Mouse (Mus musculus) T-helper 17 cell (primary cell): Measurements from ENCODE around the gene Bahcc1.

Experiments
- in situ Hi-C, 2 experiments: fragments of 300-600 bp; cut with MboI, MseI; formaldehyde crosslinking; loops; 1 replicate in 1 of 2; 2 replicates in 1 of 2; pipeline ENCODE4 v1.15.1; 2025; ENCODE audit warnings: high pct_unique_total_duplicates in 2 of 2

The Bahcc1 gene

DNA sequence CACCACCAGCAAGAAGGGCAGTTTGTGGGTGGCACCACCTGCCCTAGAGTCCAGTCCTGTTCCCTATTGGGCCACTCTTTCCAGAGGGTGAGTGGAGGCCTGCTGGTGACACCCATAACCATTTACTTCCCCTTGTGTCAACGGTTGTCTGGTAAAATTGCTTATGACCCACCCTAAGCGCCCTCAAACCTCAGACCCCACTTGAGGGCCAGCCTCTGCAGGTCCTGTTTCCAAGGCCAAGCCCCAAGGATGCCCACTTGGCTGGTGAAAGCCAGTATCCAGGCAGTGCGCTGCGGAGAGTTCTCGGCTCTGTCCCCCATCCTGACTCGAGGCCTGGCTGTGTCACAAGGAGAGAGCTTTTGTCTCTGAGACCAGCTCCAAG lies 28.0 kb downstream of the Bahcc1 start:
- in situ Hi-C loops: no loop called here

DNA sequence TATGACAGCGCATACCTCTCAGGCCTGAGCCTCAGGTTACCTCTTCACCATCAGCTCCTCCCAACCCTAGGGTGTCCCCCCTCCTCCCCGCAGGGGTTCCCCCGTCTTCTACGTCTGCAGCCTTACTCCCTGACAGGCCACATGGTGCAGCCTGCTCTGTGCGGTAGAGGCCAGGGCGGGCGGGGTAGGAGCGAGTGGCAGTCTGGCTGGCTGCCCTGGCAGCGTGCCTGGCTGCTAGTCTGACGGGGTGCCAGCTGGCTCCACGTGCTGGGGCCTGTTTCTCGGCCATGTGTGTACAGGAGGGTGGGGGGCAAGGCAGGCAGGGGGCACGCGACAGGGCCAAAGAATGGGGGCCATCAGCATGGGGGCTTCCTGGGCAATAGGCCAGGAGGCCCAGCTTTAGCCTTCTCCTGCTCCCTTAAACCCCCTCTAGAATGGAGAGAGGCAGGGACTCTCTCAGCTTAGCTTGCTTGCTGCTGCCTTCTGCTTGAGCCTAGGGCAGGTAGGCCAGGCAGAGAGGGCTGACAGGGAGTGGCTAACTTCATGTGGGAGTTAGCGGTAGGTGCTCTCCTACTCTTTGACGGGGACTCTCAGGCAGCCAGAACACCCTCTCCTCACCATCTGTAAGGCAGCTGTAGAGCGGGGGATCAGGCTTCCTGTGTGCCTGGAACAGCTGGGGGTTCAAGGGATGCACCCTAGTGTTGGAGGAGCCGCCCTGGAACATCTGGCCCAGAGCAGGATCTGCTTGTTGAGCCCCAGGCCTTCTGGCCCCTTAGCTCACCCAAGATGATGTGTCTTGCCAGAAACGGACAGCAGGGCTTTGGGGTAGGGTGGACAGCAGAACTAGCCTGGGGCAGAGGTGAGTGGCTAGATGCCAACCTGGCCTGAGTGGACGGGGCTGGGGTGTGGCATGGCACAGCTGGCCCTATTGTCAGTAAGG lies 28.9 kb downstream of the Bahcc1 start:
- in situ Hi-C loops: no loop called here

GRCm38 (mm10) chr11:120262356-120262901 lies 29.7 kb downstream of the Bahcc1 start:
- in situ Hi-C loops: no loop called here

DNA sequence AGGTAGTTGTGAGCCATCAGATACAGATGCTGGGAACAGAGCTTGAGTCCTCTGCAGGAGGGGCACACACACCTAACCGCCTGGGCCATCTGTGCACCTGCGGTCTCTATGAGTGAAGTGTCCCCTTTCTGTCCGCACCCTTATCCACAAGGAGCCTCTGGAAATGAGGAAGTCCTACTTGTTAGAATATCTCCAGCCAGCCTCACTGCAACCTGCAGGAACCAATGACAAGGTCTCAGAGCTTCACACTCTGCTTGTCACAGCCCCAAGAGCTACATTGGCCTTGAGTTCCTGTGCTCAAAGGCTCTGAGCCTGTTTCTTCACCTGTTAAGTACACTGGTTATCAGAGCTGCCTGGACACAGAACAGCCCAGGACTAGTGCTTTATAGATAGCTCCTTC lies 30.4 kb downstream of the Bahcc1 start:
- in situ Hi-C loops: no loop called here

DNA sequence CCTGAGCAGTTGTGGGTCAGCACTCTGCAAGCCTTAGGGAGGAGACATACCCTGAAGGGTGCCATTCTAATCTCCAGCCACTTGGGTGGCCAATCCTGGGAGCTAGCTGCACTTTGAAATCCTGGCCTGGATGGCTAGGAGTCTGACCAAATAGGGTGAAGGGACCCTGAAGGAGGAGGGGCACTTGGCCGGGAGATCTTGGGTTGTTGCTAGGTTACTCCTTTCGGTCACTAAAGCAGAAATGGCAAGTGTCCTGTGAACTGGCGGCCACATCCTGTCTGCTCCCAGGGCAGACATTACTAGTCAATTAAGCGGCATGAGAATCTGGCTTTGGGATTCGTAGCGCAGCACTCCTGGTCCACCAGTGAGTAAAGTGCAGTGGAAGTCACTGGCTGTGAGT lies 31.3 kb downstream of the Bahcc1 start:
- in situ Hi-C loops: no loop called here

DNA sequence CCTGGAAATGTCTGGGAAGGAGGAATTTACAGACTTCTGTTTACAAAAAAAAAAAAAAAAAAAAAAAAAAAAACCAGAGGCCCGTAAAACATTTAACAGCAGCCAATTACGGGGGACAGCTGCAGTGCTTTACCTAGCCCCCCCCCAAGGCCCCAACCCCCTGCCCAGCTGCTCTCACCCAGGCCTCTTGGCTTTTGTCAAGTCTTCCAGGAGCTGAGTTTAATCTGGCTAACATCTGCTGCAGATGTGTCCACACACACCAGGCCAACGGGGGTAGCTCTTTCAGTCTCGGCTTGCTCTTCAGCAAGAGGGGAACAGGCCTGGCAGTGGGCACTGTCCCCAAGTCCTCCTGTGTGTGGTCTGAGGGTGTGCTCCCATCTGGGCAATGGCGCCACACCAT lies 32.7 kb downstream of the Bahcc1 start:
- in situ Hi-C loops: no loop called here

- in situ Hi-C loops: no loop called here
Measured at GRCm38 (mm10) chr11:120266259-120266758, 33.6 kb downstream of the Bahcc1 start.

DNA sequence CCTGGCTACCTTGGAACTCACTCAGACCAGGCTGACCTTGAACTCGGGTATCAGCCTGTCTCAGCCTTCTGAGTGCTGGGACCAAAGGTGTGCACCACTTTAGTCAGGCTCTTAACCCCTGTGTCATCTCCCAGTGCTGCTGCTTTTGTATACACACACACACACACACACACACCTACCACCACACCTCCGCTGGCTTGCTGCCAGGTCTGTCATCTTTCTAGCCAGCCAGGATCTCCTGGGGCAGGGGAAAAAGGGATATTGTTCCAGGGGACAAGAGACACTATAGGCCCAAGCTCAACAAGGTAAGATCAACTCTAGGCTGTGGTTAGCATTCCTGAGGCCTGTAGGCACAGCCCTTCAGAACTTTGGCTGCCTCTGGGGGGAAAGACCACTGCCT lies 34.5 kb downstream of the Bahcc1 start:
- in situ Hi-C loops: no loop called here

- in situ Hi-C loops: no loop called here
Measured at GRCm38 (mm10) chr11:120267676-120268075, 34.9 kb downstream of the Bahcc1 start.

DNA sequence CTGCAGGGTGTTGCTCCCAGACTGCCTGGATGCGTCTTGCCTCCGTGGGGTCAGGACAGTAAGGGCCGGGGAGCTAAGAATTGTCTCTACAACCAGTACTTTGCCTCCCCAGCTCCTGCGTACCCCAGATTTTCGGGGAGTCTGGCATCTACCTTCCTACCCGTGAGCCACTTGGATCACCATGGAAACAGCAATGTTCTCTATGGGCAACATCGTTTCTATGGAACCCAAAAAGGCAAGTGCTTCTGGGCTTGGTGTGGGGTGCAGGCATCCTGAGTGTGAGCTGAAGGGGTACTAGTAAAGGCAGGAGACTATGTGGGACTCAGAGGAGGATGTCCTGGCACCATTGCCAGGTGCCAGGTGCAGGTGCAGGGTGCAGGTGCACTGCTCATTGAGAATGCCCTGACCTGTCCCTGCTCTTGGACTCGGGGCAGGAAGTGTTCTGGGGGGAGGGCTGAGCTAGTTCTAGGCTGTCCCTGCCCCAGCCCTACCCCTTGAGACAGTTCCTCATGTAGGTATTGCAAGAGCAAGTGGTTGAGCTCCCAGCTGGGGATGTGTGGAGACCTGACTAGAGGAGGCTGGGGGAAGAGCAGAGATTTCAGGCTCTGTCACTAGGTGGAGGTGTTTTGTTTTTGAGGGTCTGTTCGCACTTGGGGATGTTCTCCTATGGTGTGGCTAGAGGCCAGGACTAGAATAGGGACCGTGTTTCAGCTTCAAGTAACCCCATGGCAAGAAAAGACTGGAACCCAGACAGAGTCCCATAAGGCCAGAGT lies 35.6 kb downstream of the Bahcc1 start:
- in situ Hi-C loops: no loop called here

- in situ Hi-C loops: no loop called here
Measured at GRCm38 (mm10) chr11:120269007-120269406, 36.3 kb downstream of the Bahcc1 start.

GRCm38 (mm10) chr11:120269498-120270104 lies 36.9 kb downstream of the Bahcc1 start:
- in situ Hi-C loops: no loop called here

GRCm38 (mm10) chr11:120279335-120279734 lies 46.6 kb downstream of the Bahcc1 start:
- in situ Hi-C loops: no loop called here

DNA sequence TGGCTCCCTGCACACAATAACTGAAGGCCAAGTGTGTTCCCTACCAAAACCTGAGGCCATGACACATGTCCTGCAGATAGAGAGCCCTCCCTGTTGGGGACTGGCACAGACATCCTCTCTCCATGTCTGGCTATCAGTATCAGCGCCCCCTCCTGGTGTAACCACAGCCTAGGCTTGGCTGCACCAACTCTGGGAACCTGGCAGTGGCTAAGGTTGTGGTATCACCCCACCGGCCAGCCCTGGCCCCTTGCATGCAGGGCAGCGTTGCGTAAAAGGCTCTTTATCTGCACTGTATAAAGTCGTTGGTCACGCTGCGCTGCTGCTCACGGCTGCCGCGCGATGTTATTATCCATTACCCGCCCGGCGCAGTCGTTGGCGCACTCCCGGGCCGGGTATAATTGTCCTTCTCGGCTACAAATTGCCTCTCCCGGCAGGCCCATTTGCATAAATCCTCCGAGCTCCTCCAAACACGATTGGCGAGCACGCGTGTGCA lies 47.6 kb downstream of the Bahcc1 start:
- in situ Hi-C loops: no loop called here

DNA sequence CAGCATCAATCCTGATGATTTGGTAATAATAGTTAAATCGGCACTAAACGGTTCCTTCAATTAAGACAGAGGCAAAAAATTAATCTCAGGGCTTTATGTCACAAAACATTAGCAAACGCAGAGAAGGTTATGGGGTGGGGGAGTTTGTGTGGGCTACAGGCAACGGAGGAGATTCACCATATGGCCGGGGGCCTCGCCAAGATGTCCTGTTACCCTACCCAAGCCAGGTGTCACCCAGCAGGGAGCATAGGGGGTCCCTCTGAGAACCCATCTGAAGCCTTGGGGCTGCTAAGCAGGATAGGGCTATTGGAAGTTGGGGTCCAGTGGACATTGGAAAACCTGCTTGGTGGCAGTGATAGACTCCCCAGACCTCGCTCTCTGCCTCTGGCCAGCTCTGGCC lies 48.0 kb downstream of the Bahcc1 start:
- in situ Hi-C loops: no loop called here

DNA sequence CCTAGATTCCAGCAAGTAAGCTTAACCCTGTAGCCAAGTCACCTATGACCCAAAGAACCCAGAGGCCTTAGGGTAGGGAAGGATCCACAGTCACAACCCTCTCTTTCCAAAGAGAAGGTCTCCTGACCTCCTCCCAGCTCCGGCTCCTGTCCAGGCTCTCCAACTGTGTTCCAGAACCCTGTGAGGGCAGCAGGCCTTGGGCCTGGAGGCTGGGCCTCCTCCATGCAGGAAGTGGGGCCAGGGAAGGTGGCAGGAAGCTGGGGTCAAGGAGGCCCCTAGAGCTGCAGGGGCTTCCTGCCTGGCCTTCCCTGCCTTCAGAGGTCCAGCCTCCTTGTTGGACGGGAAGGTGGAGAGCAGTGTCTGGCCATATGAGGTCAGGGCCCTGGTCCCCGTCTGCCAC lies 48.5 kb downstream of the Bahcc1 start:
- in situ Hi-C loops: no loop called here

- in situ Hi-C loops: no loop called here
Measured at GRCm38 (mm10) chr11:120283542-120283941, 50.8 kb downstream of the Bahcc1 start.

GRCm38 (mm10) chr11:120289644-120290043 lies 56.9 kb downstream of the Bahcc1 start:
- in situ Hi-C loops: no loop called here

GRCm38 (mm10) chr11:120290266-120290665 lies 57.5 kb downstream of the Bahcc1 start:
- in situ Hi-C loops: no loop called here

- in situ Hi-C loops: no loop called here
Measured at GRCm38 (mm10) chr11:120293714-120294113, 61.0 kb downstream of the Bahcc1 start.

- in situ Hi-C loops: no loop called here
Measured at GRCm38 (mm10) chr11:120296305-120297144, 63.8 kb downstream of the Bahcc1 start.
